Mouse (Mus musculus) bone marrow macrophage, adult 2 months (primary cell): ENCODE results near the gene Mta3.

Experiments used
- CTCF ChIP-seq: IDR thresholded peaks from 2 replicates; pipeline ENCODE4 v1.5.1; 2012; ENCODE audit warnings: low read depth, mild to moderate bottlenecking, low read length, moderate library complexity
- POLR2A ChIP-seq: IDR thresholded peaks from 2 replicates; pipeline ENCODE4 v1.6.1; 2012; ENCODE audit warnings: mild to moderate bottlenecking, low read depth, low read length, borderline replicate concordance

DNA sequence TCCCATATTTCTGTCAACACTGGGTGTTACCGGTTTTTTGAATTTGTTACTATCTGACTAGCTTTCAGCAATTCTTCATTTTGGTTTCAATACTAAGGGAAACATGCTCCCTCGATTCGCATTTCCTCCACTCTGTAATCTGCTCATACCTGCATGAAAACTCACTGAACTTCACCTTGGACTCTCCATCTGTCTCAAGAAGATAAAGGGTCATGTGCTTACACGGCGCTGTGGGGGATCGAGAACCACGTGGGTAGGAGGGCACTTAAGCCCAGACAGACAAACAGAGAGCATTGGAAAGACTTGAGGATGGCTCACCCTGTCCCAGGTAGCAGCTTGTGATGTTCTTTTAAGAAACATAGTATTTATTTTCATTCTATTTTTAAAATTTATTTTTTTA, 152.4 kb downstream of the Mta3 start:
- no peak for TF ChIP-seq CTCF
- TF ChIP-seq POLR2A, result no peak
